Mouse (Mus musculus) kidney, adult 18-20 months (tissue): Measurements from ENCODE around the gene Mettl21a.
"Not testable (repeated sequence)": the region's sequence is repeated elsewhere in the genome, so short reads cannot be mapped to it uniquely, and the experiment has no call there.

Experiments
- DNase-seq: peaks from one replicate; pipeline ENCODE4 v3.0.0; 2021

The Mettl21a gene

DNA sequence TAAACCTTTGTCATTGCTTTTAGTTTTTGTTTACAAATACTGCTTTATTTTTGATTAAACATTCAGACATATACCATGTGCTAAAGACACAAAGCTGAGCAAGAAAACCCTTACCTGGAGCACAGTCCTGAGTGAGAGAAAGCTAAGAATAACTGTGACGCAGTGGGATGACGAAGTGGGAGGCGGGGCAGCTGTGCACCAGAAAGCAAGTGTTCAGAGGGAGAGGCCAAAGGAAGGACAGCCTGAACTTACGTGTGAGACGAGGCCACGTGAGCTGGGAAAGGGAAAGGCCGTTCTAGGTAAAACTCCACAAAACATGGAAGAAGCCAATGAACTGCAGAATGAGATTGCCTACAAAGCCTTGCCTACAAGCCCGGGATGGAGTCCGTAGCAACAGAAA lies 7.1 kb downstream of the Mettl21a start:
- DNase-seq: no peak

DNA sequence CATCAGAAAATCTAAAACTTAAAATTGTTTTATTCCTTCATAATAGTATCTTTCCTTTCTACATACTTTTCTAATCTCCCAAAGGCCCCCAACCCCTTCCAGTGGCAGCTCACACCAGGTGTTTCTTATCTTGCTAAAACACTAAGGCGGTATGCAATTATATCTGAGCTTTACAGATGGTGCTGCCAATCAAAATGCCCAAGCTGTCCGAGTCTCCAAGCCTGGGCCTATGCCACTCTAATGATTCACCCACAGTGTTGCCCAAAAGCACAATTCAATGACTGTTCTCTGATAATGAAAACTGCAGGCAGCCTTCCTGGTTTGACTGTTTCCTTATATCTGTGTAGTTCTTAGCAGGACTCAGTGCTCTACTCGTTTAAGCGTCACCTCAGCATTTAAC lies 7.9 kb downstream of the Mettl21a start:
- DNase-seq: no peak

DNA sequence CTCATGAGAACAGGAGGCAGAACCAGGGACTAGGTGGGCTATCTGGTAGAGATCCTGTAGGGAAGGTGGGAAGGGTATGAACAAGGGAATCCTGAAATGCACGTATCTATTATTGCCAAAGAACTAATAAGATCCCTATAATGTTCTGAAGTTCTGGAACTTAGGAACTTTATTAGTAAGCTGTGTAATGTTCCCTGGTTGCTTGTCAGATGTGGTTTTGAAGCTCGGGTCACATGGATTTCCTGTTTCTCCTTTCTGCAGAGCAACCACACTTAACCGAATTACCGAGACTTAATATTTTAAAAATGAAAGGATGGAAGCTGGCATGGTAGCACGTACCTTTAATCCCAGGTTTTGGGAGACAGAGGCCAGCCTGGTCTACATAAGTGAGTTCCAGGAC lies 13.7 kb downstream of the Mettl21a start:
- DNase-seq: no peak

DNA sequence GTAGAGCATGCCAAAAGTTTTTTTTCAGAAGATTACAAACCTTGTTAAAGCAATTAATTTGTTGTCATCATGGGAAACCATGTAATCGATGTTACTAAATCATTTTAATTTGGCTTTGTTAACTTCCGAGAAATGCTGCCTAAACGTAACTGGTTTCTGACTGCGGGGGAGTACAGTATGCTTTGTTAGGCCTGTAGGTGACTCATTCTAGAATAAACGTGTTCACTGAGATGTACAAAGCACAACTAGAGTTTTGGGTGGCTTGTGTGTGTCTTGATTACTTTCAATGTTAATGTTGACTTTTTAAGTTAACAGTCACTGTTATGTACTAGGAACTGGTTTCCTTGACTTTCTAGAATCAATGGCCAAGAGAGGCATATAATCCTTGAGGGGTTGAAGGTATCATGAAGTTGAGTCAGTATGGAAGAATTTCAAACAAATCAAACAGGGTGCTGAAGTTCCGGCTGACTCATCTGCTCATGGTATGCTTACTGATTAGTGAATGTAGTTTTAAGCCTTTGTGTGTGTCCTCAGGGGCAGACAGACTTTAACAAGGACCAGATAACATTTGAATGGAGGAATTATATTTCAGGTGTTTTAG lies 15.7 kb downstream of the Mettl21a start:
- no peak for DNase-seq

DNA sequence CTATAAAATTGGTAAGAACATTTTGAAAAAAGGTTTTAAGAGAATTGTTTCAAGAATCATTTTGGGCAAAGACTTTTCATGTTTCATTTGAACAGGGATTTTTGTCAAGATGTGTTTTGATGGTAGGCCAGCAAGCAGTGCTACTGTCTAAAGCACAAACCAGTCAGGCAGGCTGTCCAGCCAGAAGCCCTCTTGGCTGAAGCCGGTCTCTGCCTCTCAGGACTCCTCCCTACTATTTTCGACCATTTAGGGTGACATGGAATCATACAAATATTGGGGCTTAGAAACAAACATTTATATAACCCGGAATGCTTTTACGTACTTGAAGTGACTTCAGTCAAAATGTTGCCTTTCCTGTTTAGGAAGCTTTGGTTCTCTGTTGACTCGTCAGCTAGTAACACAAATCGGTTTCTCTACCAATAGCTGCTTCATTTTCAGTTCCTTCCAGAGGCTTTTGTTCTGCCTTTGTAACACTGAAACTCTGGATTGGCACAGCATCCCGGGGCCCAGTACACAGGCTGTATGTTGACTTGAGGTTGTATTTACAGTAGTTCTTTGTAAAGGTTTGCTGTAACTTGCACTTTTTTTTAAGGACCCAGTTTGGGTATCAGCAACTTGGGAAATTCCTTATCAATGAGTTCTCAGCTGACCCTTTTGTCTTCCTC lies 16.5 kb downstream of the Mettl21a start:
- no peak for DNase-seq

DNA sequence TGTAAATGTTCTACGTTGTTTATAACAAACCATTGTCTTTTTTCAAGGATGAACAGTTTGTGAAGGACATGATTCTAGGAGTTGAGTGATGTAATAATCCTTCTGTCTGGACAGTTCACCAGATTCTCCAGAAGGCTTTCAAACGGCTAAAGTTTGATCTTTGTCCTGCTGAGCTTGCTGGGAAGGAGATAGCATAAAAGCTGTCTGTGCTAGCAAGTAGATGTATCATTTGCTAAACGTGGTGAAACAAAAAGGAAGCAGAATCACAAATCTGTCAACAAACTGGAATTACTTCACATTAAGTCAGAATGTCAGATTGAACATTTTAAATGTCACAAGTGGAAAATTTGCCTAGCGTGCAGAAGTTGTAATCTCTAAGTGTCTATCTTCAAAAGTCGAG lies 18.1 kb downstream of the Mettl21a start:
- no peak for DNase-seq

DNA sequence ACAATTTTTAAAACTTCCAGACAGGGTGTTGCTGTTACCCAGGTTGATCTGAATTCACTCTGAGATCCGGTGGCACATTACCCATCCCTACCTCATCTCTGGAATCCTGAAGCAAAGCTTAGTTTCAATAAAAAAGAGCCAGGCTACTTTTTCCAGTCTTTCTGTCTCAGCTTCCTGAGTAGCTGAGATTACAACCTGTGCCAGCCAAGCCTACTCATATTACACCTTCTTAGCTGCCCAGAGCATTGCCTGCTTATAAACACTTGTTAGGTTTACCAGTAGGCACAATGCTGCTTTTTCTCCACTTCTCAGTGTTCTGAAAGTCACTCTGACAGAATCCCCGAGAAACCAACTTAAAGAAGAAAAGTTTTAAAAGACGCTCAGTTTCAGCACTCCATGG lies 38.2 kb downstream of the Mettl21a start:
- DNase-seq: no peak

DNA sequence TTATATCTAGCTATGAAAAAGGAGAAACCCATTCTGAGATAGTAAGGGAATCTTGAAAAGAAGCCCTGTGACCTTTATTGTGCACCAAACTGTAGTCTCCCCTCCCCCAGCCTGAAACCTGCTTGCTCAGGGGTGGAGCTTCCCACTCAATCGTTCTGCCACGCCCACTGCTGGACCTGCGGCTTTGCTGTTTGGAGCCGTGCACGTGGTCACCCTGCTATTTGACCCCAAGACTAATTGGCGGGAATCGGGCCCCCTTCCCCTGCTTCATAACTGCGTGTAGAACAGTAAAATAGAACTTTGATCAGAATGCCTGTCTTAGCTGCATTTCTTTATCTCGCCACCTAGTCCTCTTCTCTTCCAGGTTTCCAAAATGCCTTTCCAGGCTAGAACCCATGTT lies 39.1 kb downstream of the Mettl21a start:
- not testable (repeated sequence) for DNase-seq

DNA sequence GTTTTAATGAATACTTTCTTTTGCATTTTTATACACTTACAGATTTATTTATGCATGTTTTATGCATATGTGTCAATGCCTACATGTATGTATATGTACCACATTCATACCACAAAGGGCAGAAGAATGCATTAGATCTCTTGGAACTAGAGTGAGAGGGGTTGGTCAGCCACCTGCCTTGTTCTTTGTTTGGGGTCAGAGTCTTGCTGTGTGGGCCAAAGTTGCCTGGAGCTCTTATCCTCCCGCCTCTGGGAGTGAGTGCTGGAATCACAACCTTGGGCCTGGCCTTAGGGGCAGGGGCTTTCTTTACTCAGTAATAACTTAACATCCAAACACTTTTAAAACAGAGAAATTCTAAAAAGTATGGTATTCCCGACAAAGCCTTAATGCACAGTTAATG lies 40.3 kb downstream of the Mettl21a start:
- no peak for DNase-seq

DNA sequence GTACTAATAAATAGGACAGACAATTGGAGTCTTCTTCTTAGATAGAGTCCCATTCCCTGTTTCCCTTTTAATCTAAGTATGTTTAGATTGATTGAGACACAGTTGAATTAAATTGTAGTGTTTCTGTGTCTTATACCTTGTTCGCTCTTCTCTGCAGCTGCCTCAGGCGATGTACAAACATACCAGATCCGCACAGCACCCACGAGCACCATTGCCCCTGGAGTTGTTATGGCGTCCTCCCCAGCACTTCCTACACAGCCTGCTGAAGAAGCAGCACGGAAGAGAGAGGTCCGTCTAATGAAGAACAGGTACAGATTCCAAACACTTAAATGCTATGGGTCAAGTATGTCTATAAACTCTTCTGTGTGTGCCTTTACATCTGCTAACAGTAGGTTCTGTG lies 41.0 kb downstream of the Mettl21a start:
- no peak for DNase-seq

DNA sequence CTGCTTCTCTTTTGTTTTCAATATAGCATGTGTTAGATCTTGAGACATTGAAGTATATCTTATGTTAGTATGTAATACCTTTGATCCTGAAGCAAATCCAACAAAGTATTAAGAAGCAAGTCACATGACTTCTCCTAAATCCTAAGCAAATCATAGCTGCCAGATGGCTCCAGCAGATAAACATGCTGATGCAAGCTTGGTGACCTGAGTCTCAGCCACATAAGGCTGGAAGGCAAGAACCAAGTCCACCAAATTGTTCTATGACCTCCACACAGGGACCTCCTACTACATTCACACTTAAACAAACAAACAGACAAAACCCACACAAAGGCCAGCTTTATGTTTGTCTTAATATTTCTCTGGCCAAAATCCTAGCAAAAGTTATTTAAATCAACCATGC lies 48.8 kb downstream of the Mettl21a start:
- no peak for DNase-seq

DNA sequence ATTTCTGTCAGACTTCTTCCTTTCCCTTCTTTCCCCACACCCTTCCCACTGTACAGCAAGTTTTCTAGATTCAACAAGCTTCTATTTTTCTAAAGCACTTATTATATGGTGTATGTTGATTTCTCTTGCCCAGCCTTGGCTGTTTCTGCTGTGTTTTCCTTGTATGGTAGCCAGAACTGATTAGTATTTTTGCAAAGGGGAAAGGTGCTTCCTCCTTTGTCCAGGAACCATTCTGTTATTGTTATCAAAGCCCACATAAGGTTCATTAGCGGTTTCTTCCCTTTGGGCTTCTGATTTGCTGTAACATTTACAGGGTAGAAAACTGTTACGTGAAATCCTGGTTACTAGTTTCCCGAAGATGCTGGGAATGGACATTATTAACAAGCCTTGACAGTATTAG lies 56.9 kb downstream of the Mettl21a start:
- DNase-seq: no peak
